Mouse (Mus musculus) layer of hippocampus, adult 8-10 months (tissue): ENCODE data around the gene Arpc5. TPM values are rescaled to one million over a fixed set of nuclear protein-coding genes. Genes with fewer than 3 reads are reported as not detected.

Experiments
- DNase-seq, 2 experiments: peaks; one replicate each; pipeline ENCODE4 v3.0.0; 2022; ENCODE audit warnings: low spot score in 2 of 2
- total RNA-seq, 4 experiments: library from RNA; stranded (reverse); gene quantifications; 2 replicates each; pipeline ENCODE4 v1.2.4; 2022

Gene Arpc5
- total RNA-seq, 4 experiments from 2014 or later = 167 to 172 (median 171) TPM

GRCm38 (mm10) chr1:152810533-152811439 lies 44.4 kb downstream of the Arpc5 start:
- no peak for DNase-seq

DNA sequence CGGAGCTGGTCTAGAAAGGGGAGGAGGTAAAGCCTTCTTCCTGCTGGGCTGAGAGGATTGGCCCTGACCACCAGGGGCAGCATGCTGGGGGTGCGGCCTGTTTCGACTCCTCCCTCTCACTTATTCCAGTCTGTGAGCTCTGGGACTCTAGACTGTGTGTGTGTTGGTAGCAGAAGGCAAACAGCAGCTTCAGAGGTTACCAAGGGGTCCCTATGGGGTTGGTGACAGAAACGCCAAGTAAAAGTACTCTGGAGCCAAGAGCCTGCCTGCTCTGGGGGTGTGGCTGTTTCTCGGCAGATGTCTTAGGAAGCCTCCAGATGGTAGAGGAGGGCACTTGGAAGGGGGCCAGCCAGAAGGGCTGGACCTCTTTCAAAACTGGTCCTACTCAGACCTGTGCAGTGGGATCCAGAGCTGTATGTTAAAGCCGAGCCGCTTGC lies 48.9 kb downstream of the Arpc5 start:
- DNase-seq = no peak

DNA sequence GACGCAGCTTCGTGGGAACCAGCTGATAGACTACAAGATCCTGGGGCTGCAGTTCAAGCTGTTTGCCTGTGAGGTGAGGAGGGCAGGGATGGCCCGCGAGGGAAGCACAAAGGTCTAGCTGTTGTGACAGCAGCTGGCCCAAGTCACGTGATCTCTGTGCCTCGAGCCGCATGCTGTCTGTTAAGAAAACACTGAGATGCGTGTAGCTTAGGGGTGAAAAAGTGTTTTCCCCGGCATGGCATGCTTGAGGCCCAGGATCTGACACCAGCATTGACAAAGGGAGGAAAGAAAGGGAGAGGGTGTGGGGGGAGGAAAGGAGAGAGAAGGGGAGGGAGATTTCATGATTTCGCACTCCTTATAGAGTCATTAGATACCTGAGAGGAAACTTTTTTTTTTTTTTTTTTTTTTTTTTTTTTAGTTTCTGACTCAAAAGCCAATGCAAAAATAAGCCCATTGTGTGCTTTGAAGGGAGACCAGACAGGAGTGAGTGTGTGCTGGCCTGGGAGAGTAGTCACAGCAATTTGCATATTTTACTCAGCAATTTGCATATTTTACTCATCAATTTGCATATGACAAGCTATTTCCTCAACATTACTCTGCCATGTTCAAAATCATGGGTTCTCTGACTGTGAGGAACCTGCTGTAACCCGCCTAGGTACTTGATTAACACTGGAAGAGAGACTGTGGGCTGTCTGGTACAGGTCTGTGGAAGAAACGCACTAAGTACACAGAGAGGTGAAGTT lies 50.9 kb downstream of the Arpc5 start:
- DNase-seq = no peak

GRCm38 (mm10) chr1:152817794-152818193 lies 51.5 kb downstream of the Arpc5 start:
- no peak for DNase-seq

GRCm38 (mm10) chr1:152819558-152819957 lies 53.2 kb downstream of the Arpc5 start:
- no peak for DNase-seq

DNA sequence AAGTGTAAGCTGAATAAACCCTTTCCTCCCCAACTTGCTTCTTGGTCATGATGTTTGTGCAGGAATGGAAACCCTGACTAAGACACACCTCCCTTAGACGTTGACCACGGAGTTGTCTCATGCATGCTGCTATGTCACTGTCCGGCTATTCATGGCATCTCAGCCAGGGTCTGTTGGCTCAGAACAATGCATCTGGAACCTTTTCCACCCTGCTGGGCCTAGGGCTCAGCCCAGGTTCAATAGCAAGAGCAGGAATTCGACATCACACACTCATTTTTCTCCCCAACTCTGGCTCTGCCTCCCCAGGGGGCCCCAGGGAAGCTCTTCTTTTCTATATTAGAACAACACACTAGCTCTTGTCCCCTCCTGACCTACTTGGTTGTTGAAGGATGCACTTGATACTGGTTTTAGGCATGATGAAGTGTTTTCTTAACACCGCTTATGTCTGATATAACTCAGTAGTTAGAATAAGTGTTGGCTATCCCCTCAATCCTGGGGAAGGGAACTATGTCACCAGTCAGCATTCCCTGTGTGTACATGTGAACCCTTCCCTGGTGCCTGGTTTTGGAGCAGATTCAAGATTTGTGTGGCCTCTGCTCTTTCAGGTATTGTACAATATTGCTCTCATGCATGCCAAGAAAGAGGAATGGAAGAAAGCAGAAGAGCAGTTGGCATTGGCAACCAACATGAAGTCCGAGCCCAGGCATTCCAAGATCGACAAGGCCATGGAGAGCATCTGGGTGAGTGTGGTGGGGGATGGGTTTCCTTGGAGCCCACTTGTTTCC lies 54.8 kb downstream of the Arpc5 start:
- no peak for DNase-seq

- no peak for DNase-seq
These were observed 55.4 kb downstream of the Arpc5 start for GRCm38 (mm10) chr1:152821746-152822145.

DNA sequence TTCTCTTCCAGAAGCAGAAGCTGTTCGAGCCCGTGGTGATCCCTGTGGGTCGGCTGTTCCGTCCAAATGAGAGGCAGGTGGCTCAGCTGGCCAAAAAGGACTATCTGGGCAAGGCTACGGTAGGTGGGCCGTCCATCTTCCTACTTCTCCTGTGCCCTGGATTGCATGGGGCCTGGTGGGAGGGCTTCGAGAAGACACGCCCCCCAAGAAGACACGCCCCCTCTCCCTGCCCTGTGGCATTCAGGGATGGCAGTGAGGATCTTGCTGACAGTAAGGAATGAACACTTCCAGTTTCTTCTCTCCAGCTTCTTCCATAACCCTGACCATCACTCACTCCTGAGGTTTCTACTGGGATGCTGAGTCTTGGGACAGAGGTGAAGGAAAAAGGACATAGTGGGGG lies 57.9 kb downstream of the Arpc5 start:
- DNase-seq = no peak

Other genes starting within 250 kb of the Arpc5 start
- not detected for gene Apobec4, start 16.0 kb upstream of the Arpc5 start, total RNA-seq
- 100 to 1,000 TPM; 109 to 161 (median 127) TPM for gene Rgl1, start 191 bp upstream of the Arpc5 start, total RNA-seq
- 10 to 100 TPM in 2 of 4 experiments, 1 to 10 TPM in 2; 2.0 to 20.9 (median 11.6) TPM for gene Ncf2, start 33.7 kb downstream of the Arpc5 start, total RNA-seq
- gene Smg7, start 136.1 kb downstream of the Arpc5 start, total RNA-seq = 100 to 1,000 TPM in 2 of 4 experiments, 10 to 100 TPM in 2; 79.1 to 117 (median 92.9) TPM
- gene Nmnat2, start 188.5 kb downstream of the Arpc5 start, total RNA-seq = 100 to 1,000 TPM; 137 to 148 (median 140) TPM